Mouse (Mus musculus): ENCODE results near the gene Larp4.

- TF ChIP-seq CTCF (IDR thresholded peaks at IDR 0.05; ENCODE audit: borderline replicate concordance, insufficient read depth, low read depth, low read length): no peak
- no peak for TF ChIP-seq POLR2A (IDR thresholded peaks at IDR 0.05; ENCODE audit: borderline replicate concordance, insufficient read depth, low read length)
Measured at GRCm38 (mm10) chr15:100040541-100041266, 70.8 kb downstream of the Larp4 start.
